Mouse (Mus musculus) liver, embryonic 14.5 days (tissue): ENCODE measurements around the gene Nit2.

Experiments used
- CTCF ChIP-seq: IDR thresholded peaks from 2 replicates; pipeline ENCODE4 v1.5.1; 2016; ENCODE audit warnings: antibody characterized with exemption, low read depth, control low read depth
- EP300 ChIP-seq: IDR thresholded peaks from 2 replicates; pipeline ENCODE4 v1.6.1; 2016; ENCODE audit warnings: antibody characterized with exemption, low read depth

GRCm38 (mm10) chr16:57211037-57211436, 43.9 kb upstream of the Nit2 start:
- TF ChIP-seq CTCF: no peak
- no peak for TF ChIP-seq EP300
